Mouse (Mus musculus) cerebellum, adult 8-10 months (tissue): ENCODE data around the gene Gm21310.
"Not testable (repeated sequence)": the region's sequence is repeated elsewhere in the genome, so short reads cannot be mapped to it uniquely, and the experiment has no call there.

Experiments used
- DNase-seq: peaks from one replicate; pipeline ENCODE4 v3.0.0; 2022

The Gm21310 gene

DNA sequence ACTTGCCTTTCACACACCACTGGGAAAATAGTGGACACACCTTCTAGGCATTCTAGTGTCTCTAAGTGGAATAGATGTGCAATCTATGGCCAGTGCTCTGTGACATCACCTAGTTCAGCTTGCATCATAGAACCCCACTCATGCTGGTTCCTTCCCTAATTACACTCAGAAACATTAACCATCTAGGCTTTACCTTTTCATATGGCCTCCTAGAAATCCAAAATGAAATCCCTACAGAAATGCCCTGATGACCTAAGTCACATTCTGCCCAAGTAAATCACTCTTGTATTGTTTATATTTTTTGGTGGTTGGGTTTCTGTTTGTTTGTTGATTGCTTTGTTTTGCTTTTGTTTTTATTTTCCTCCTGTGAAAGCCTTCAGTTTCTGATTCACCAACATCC is at the start of gene Gm21310:
TSS of gene Gm21310 (minus strand) at position 101 of the 400 bp plus-strand sequence.
- DNase-seq = not testable (repeated sequence)
